Mouse (Mus musculus): ENCODE results near the gene Esyt2. TPM values are rescaled to one million over a fixed set of nuclear protein-coding genes. Genes with fewer than 3 reads are reported as not detected.
"Not testable (repeated sequence)": the region's sequence is repeated elsewhere in the genome, so short reads cannot be mapped to it uniquely, and the experiment has no call there.

Gene Esyt2
- total and polyA plus RNA-seq, 2 experiments from 2014 or later, result 7.4 to 32.2 TPM

DNA sequence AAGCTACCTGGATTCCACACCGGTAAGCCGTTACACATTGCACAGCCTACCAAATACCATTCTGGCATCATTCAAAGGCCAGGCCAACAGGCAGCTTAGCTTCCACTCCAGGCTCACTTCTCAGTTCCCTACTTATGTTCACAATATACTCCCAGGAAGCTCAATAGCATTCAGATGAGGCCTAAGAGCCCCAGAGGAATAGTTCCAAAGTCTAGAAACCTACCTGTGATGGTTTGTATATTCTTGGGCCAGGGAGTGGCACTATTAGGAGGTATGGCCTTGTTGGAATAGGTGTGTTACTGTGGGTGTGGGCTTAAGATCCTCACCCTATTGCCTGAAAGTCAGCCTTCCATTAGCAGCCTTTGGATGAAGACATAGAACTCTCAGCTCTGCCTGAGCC lies 9.9 kb upstream of the Esyt2 start:
- 95% methylated on average over 2 of the region's 2 CpGs for WGBS
- DNase-seq (ENCODE audit: low spot score) (no peak), ATAC-seq (ENCODE audit: insufficient read depth, low read depth) (no peak)
- H3K27me3 ChIP-seq (ENCODE audit: control insufficient read depth, insufficient read depth, low read length), result peaks cover 57% of the 10 kb centered on the region
- no peak overlapping the region for H3K9ac ChIP-seq (replicated peaks; ENCODE audit: low read depth, low read length)
- H3K36me3 ChIP-seq (replicated peaks; ENCODE audit: control insufficient read depth, insufficient read depth, low read length), result no peaks in the 10 kb centered on the region
- H3K9me3 ChIP-seq (replicated peaks; ENCODE audit: control insufficient read depth, low read length), result no peaks in the 10 kb centered on the region
- no peak overlapping the region for H3K4me2 ChIP-seq (ENCODE audit: low read depth, low read length)
- TF ChIP-seq EP300 (IDR thresholded peaks at IDR 0.05; ENCODE audit: low read depth) (no peak), CTCF (IDR thresholded peaks at IDR 0.05; ENCODE audit: low read depth) (no peak)
- H3K27ac ChIP-seq (ENCODE audit: low read depth), result no peak overlapping the region
- H3K4me1 ChIP-seq (ENCODE audit: control insufficient read depth, insufficient read depth), result no peaks in the 10 kb centered on the region
- H3K4me3 ChIP-seq (ENCODE audit: low read depth, low read length), result no peak overlapping the region

DNA sequence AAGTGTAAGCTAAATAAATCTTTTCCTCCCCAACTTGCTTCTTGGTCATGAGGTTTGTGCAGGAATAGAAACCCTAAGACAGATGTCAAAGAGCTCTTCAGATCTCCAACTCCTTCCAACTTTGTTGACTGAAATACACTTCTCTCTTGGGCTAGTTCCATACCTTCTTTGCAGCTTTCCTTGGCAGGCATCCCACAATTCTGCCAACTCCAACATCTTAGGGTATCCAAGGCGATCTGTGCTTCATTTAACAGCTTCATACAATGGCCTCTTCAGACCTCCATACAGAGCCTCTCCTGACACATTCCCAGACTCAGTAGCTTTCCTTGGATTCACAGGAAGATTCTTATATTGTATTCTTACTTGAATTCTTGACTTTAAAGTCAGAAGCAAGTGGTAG lies 7.3 kb upstream of the Esyt2 start:
- WGBS, result 39% methylated on average over 1 of the region's 1 CpGs

DNA sequence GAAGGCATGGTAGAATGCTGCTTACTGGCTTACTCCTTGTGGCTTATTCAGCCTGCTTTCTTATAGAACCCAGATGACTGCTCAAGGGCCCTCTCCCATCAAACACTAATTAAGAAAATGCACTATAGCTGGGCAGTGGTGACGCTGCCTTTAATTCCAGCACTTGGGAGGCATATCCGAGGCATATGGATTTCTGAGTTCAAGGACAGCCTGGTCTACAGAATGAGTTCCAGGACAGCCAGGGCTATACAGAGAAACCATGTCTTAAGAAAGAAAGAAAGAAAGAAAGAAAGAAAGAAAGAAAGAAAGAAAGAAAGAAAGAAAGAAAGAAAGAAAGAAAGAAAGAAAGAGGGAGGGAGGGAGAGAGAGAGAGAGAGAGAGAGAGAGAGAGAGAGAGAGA lies 5.9 kb upstream of the Esyt2 start, which contains the start of gene Gm11027:
Gm11027 (plus strand) TSS at position 301 of the 400 bp plus-strand sequence.
- H3K9me3 ChIP-seq (replicated peaks; ENCODE audit: control insufficient read depth, low read length), result not testable (repeated sequence)

More for the DNA sequence above, 7.3 kb upstream of the Esyt2 start:
- H3K9me3 ChIP-seq (replicated peaks; ENCODE audit: control insufficient read depth, low read length), result no peaks in the 10 kb centered on the region
- no peak for ATAC-seq (ENCODE audit: insufficient read depth, low read depth)
- H3K4me1 ChIP-seq (ENCODE audit: control insufficient read depth, insufficient read depth), result no peaks in the 10 kb centered on the region
- H3K9ac ChIP-seq (replicated peaks; ENCODE audit: low read depth, low read length), result no peak overlapping the region
- no peaks in the 10 kb centered on the region for H3K36me3 ChIP-seq (replicated peaks; ENCODE audit: control insufficient read depth, insufficient read depth, low read length)
- no peak for DNase-seq (ENCODE audit: low spot score)
- no peak for TF ChIP-seq CTCF (IDR thresholded peaks at IDR 0.05; ENCODE audit: low read depth)
- no peak for TF ChIP-seq EP300 (IDR thresholded peaks at IDR 0.05; ENCODE audit: low read depth)
- H3K27me3 ChIP-seq (ENCODE audit: control insufficient read depth, insufficient read depth, low read length), result peaks cover 38% of the 10 kb centered on the region
- no peak overlapping the region for H3K4me2 ChIP-seq (ENCODE audit: low read depth, low read length)
- H3K27ac ChIP-seq (ENCODE audit: low read depth), result no peak overlapping the region
- H3K4me3 ChIP-seq (ENCODE audit: low read depth, low read length), result no peak overlapping the region

DNA sequence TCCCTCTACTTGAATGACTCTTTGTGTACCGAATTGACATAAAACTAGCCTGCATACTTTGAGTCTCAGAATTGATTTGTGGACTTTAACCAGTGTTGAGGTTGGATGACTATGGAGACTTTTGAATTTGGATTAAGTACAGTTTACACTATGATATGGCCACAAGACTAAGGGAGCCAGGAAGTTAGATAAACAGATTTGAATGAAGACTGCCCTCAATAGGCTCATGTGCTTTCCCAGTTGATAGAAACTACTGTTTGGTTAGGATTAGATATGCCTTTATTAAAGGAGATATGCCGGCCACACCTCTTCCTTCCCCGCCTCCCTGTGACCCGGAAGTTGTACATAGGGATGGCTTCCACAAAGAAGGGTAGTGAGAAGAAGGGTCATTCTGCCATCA lies 5.4 kb upstream of the Esyt2 start:
- no peak overlapping the region for H3K4me3 ChIP-seq (ENCODE audit: low read depth, low read length)
- DNase-seq (ENCODE audit: low spot score) (no peak), ATAC-seq (ENCODE audit: insufficient read depth, low read depth) (no peak)
- H3K4me1 ChIP-seq (ENCODE audit: control insufficient read depth, insufficient read depth), result no peaks in the 10 kb centered on the region
- 78% methylated on average over 4 of the region's 4 CpGs for WGBS
- no peaks in the 10 kb centered on the region for H3K36me3 ChIP-seq (replicated peaks; ENCODE audit: control insufficient read depth, insufficient read depth, low read length)
- no peak overlapping the region for H3K27ac ChIP-seq (ENCODE audit: low read depth)
- TF ChIP-seq CTCF (IDR thresholded peaks at IDR 0.05; ENCODE audit: low read depth), result no peak
- TF ChIP-seq EP300 (IDR thresholded peaks at IDR 0.05; ENCODE audit: low read depth), result no peak
- peaks cover 19% of the 10 kb centered on the region; the same call in 1 of the 2 replicates for H3K27me3 ChIP-seq (ENCODE audit: control insufficient read depth, insufficient read depth, low read length)
- no peak overlapping the region for H3K9ac ChIP-seq (replicated peaks; ENCODE audit: low read depth, low read length)
- no peaks in the 10 kb centered on the region for H3K9me3 ChIP-seq (replicated peaks; ENCODE audit: control insufficient read depth, low read length)
- no peak overlapping the region for H3K4me2 ChIP-seq (ENCODE audit: low read depth, low read length)

More for the DNA sequence above, 5.9 kb upstream of the Esyt2 start, which contains the start of gene Gm11027:
- not testable (repeated sequence) for H3K4me1 ChIP-seq (ENCODE audit: control insufficient read depth, insufficient read depth); H3K27ac ChIP-seq (ENCODE audit: low read depth); H3K4me3 ChIP-seq (ENCODE audit: low read depth, low read length); H3K36me3 ChIP-seq (replicated peaks; ENCODE audit: control insufficient read depth, insufficient read depth, low read length); H3K4me2 ChIP-seq (ENCODE audit: low read depth, low read length); ATAC-seq (ENCODE audit: insufficient read depth, low read depth); DNase-seq (ENCODE audit: low spot score); H3K9ac ChIP-seq (replicated peaks; ENCODE audit: low read depth, low read length)
- H3K27me3 ChIP-seq (ENCODE audit: control insufficient read depth, insufficient read depth, low read length), result peaks cover 25% of the 10 kb centered on the region
- whole genome bisulfite sequencing, result 65% methylated on average over 2 of the region's 2 CpGs

DNA sequence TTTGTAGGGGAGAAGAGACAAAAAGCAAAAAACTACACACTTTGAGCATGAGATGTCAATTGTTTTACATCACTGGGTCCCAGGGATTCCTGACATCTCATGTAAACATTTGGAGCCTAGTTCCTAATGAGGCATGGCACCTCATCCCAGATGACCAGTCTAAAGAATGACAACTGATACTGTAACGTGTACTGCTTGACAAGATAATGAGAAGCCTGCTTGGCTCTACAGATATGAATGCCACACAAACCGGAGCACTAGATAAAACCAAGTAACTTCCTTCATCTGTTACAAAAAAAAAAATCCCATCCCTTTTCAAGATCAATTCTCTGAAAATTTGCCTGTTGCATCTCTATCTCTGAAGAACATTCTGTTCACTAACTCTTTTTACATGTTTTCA lies 4.0 kb upstream of the Esyt2 start:
- no peak overlapping the region for H3K4me3 ChIP-seq (ENCODE audit: low read depth, low read length)
- H3K9ac ChIP-seq (replicated peaks; ENCODE audit: low read depth, low read length), result no peak overlapping the region
- no peak overlapping the region for H3K27ac ChIP-seq (ENCODE audit: low read depth)
- no peaks in the 10 kb centered on the region for H3K9me3 ChIP-seq (replicated peaks; ENCODE audit: control insufficient read depth, low read length)
- H3K4me1 ChIP-seq (ENCODE audit: control insufficient read depth, insufficient read depth), result no peaks in the 10 kb centered on the region
- H3K27me3 ChIP-seq (ENCODE audit: control insufficient read depth, insufficient read depth, low read length), result peaks cover 10% of the 10 kb centered on the region; the same call in 1 of the 2 replicates
- TF ChIP-seq EP300 (IDR thresholded peaks at IDR 0.05; ENCODE audit: low read depth) (no peak), CTCF (IDR thresholded peaks at IDR 0.05; ENCODE audit: low read depth) (no peak)
- no peak for DNase-seq (ENCODE audit: low spot score)
- ATAC-seq (ENCODE audit: insufficient read depth, low read depth), result no peak
- H3K4me2 ChIP-seq (ENCODE audit: low read depth, low read length), result no peak overlapping the region
- H3K36me3 ChIP-seq (replicated peaks; ENCODE audit: control insufficient read depth, insufficient read depth, low read length), result no peaks in the 10 kb centered on the region
- WGBS, result 43% methylated on average over 2 of the region's 2 CpGs

DNA sequence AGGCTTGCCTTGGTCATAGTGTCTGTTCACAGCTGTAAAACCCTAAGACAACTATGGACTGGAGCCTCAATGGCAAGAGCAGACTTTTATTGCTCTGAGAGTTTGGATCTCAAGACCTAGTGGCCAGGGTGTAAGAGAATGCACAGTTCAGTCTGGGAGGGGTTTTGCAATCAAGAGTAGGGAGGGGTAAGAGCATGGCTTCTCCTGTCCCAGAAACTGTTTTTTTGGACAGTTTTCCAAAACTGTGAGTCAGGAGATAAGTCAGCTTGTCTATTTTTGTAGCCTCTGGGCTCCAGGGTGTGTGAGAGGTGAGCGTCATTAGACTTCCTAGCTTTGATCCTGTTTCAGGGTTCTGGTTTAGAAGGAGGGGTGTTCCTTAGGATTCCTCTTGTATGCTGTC lies 2.5 kb upstream of the Esyt2 start:
- Histone ChIP-seq H3K4me2 (ENCODE audit: low read depth, low read length) (no peak overlapping the region), H3K27ac (ENCODE audit: low read depth) (no peak overlapping the region), H3K4me1 (ENCODE audit: control insufficient read depth, insufficient read depth) (peaks cover 2% of the 10 kb centered on the region; the same call in 1 of the 2 replicates), H3K9ac (replicated peaks; ENCODE audit: low read depth, low read length) (no peak overlapping the region), H3K36me3 (replicated peaks; ENCODE audit: control insufficient read depth, insufficient read depth, low read length) (no peaks in the 10 kb centered on the region), H3K27me3 (ENCODE audit: control insufficient read depth, insufficient read depth, low read length) (0 out of 2 replicates have a peak, but pooled peaks cover 2% of the 10 kb centered on the region), H3K9me3 (replicated peaks; ENCODE audit: control insufficient read depth, low read length) (no peaks in the 10 kb centered on the region), H3K4me3 (ENCODE audit: low read depth, low read length) (no peak overlapping the region)
- no peak for DNase-seq (ENCODE audit: low spot score)
- WGBS, result 80% methylated on average over 1 of the region's 1 CpGs
- TF ChIP-seq CTCF (IDR thresholded peaks at IDR 0.05; ENCODE audit: low read depth) (no peak), EP300 (IDR thresholded peaks at IDR 0.05; ENCODE audit: low read depth) (no peak)
- no peak for ATAC-seq (ENCODE audit: insufficient read depth, low read depth)
